Mouse (Mus musculus) limb, embryonic 15.5 days (tissue): ENCODE data around the gene 2810021J22Rik. TPM values are rescaled to one million over a fixed set of nuclear protein-coding genes. Genes with fewer than 3 reads are reported as not detected.
A peak's percentile ranks its signal among the peaks of the same experiment; 100 is the strongest.
"Not testable (repeated sequence)": the region's sequence is repeated elsewhere in the genome, so short reads cannot be mapped to it uniquely, and the experiment has no call there.

Source experiments
- ATAC-seq: fragments of 200-750 bp; cut with Nextera tagmentation; 2 replicates; pipeline ENCODE4 v1.8.0; 2017; ENCODE audit warnings: low read depth, moderate TSS enrichment; ENCODE audit not compliant: insufficient number of reproducible peaks, low FRiP score, low TSS enrichment
- H3K27ac ChIP-seq: fragments of 300-500 bp; sonication (generic); 2 replicates; pipeline ENCODE4 v1.5.1; 2015; ENCODE audit warnings: moderate library complexity, mild to moderate bottlenecking, inconsistent platforms
- H3K27me3 ChIP-seq: fragments of 300-500 bp; sonication (generic); 2 replicates; pipeline ENCODE4 v1.6.1; 2015; ENCODE audit warnings: inconsistent platforms
- H3K36me3 ChIP-seq: fragments of 300-500 bp; sonication (generic); 2 replicates; pipeline ENCODE4 v1.6.1; 2015; ENCODE audit warnings: inconsistent platforms
- H3K4me1 ChIP-seq: fragments of 300-500 bp; sonication (generic); 2 replicates; pipeline ENCODE4 v1.6.1; 2015; ENCODE audit warnings: inconsistent platforms
- H3K4me2 ChIP-seq: fragments of 300-500 bp; sonication (generic); 2 replicates; pipeline ENCODE4 v1.6.1; 2015; ENCODE audit warnings: mild to moderate bottlenecking, inconsistent platforms
- H3K4me3 ChIP-seq: fragments of 300-500 bp; sonication (generic); 2 replicates; pipeline ENCODE4 v1.5.1; 2015; ENCODE audit warnings: mild to moderate bottlenecking, inconsistent platforms
- H3K9ac ChIP-seq: fragments of 300-500 bp; sonication (generic); 2 replicates; pipeline ENCODE4 v1.6.1; 2015; ENCODE audit warnings: inconsistent platforms
- H3K9me3 ChIP-seq: fragments of 300-500 bp; sonication (generic); 2 replicates; pipeline ENCODE4 v1.6.1; 2016; ENCODE audit warnings: inconsistent platforms
- WGBS: fragments of 180-500 bp; shearing (Covaris S2); methylation state at CpG from one replicate; pipeline ENCODE4 v1.1.7; 2015; 5-methylcytosine and 5-hydroxymethylcytosine counted together
- polyA plus RNA-seq: library from polyadenylated mRNA; unstranded; fragments of >200 nt; fragmentation: Nextera tagmentation; extraction: Ambion mirVana; gene quantifications from 2 replicates; pipeline ENCODE4 v1.2.1, GENCODE M21; 2015

The 2810021J22Rik gene
- 7.2 and 9.1 TPM in 2 replicates for polyA plus RNA-seq

DNA sequence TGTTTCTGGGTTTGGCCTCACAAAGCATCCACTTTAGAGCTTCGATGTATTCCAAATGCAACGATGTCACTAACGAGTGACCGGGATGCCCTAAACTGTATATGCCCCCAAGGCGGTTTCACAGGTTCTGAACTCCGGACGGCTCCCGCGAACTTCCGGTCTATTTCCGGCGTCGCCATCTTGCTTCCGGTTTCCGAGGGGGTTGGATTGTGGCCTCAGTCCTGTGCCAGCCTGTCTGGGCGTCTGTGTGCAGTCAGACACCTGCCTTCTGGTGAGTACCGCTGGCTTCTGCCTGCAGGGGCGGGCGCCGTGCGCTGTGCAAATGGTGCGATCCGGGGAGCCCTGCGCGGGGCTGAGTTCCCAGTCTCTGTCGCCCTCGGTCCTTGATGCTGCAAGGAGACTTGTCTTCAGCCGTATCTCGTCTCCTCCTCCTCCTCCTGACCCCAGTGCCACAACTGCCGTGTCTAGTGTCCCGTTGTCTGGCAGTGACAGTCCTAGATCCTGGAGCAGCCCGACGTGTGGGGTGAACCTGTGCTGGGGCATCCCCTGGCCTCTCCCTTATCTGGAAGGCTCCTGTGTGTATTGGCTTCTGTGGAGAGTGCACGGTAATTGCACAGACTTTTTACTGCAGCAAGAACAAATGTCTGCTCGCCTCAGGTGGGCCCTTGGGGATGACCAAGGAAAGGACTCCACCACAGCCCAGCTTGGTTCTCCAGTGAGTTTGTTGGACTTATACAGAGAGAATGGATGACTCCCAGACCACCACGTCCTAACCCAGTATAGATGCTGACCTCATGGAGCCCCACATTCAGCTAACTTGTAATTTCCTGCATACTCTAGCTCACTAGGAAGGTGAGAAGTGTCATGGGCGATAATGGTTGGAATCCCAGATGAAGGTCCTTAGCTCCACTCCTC is at the start of gene 2810021J22Rik:
2810021J22Rik (plus strand) TSS at position 178 of the 915 bp plus-strand sequence.
- H3K9me3 ChIP-seq = no peaks in the 10 kb centered on the region
- peaks cover 13% of the 10 kb centered on the region for H3K4me1 ChIP-seq
- H3K27ac ChIP-seq = peak within 1 kb of the TSS; percentile 78
- H3K27me3 ChIP-seq = no peaks in the 10 kb centered on the region
- H3K4me3 ChIP-seq = peak within 1 kb of the TSS; percentile 71
- peak within 1 kb of the TSS; percentile 62 for H3K9ac ChIP-seq
- H3K4me2 ChIP-seq = peak within 1 kb of the TSS; percentile 68
- ATAC-seq = peak; percentile 70; the same call in 1 of the 2 replicates
- 3% methylated on average over 37 of the region's 37 CpGs for WGBS
- peaks cover 13% of the 10 kb centered on the region for H3K36me3 ChIP-seq

DNA sequence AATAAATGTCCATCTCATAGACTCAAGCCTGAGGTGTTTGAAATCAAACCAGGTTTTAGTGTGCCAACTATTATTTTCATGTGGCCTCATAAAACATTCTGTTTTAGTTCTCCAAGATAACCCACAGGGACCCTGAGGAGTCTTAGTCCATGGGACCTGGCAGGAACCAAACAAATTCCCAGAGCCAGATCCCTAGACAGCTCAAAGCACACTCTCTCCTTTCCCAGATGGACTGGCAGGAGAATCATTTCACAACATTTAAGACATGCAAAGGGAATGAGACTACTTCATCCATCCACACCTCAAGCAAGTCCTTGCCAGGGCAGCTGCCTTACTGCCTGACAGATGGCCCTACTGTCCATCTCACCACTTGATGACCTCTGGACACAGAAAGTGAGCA is 38.1 kb upstream of the 2810021J22Rik start, which contains the start of gene Olfr312:
Olfr312 (plus strand) TSS at position 301 of the 400 bp plus-strand sequence.
- H3K9ac ChIP-seq, H3K4me1 ChIP-seq, H3K4me3 ChIP-seq, H3K9me3 ChIP-seq, H3K27ac ChIP-seq, H3K36me3 ChIP-seq, H3K4me2 ChIP-seq, ATAC-seq, H3K27me3 ChIP-seq: not testable (repeated sequence)

DNA sequence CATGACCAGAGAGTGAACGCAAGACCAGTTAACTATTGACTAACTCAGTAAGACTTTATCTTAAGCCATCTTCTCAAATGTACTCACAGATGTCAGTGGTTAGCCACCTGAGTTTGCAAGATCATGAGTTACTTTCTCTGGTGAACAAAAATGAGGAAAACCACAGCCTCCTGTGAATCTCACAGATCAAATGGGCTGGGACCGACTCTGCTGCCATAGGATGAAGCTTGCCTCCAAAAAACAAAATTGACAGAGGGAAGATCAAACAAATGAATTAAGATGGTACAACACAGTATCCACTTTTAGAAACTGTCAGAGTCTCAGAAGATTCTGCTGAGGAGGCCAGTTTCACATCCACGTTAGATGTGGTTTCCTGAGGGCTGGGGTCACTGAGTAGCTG is 37.3 kb upstream of the 2810021J22Rik start:
- no peak for ATAC-seq

DNA sequence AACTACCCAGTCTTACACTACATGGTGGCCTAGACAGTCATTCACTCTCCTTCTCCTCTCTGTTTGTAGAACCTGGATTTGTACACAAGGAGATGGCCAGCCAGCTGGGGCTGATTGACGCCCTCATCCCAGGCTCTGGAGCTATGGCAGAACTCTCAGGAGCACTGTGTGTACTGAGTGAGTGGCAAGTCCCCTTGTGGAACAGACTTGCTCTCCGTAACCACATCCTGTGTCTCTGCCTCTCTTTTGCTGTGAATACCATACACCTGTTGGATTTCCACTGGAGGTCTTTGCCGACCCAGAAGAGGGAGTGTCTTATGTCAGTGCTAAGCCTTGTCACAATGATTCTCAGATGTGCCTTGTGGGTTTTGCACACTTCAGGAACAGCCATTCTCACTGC is 34.5 kb upstream of the 2810021J22Rik start:
- WGBS = 81% methylated on average over 3 of the region's 3 CpGs
- not testable (repeated sequence) for H3K4me3 ChIP-seq, H3K36me3 ChIP-seq, H3K27ac ChIP-seq, H3K9ac ChIP-seq, H3K4me2 ChIP-seq, H3K4me1 ChIP-seq, H3K9me3 ChIP-seq, ATAC-seq, H3K27me3 ChIP-seq

More for the DNA sequence above, 37.3 kb upstream of the 2810021J22Rik start:
- H3K36me3 ChIP-seq = no peaks in the 10 kb centered on the region
- H3K4me2 ChIP-seq = no peak overlapping the region
- no peak overlapping the region for H3K9ac ChIP-seq
- H3K4me1 ChIP-seq = no peaks in the 10 kb centered on the region
- no peak overlapping the region for H3K4me3 ChIP-seq
- H3K9me3 ChIP-seq = no peaks in the 10 kb centered on the region
- no peak overlapping the region for H3K27ac ChIP-seq
- WGBS = 73% methylated on average over 3 of the region's 3 CpGs
- H3K27me3 ChIP-seq = no peaks in the 10 kb centered on the region

DNA sequence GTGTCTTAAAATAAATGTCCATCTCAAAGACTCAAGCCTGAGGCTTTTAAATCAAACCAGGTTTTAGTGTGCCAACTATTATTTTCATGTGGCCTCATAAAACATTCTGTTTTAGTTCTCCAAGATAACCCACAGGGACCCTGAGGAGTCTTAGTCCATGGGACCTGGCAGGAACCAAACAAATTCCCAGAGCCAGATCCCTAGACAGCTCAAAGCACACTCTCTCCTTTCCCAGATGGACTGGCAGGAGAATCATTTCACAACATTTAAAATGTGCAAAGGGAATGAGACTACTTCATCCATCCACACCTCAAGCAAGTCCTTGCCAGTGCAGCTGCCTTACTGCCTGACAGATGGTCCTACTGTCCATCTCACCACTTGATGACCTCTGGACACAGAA is 28.1 kb upstream of the 2810021J22Rik start, which contains the start of gene Olfr311:
Olfr311 (plus strand) TSS at position 301 of the 400 bp plus-strand sequence.
- H3K4me1 ChIP-seq, H3K27ac ChIP-seq, H3K9ac ChIP-seq, H3K4me2 ChIP-seq, H3K36me3 ChIP-seq, H3K4me3 ChIP-seq, ATAC-seq, H3K27me3 ChIP-seq, H3K9me3 ChIP-seq: not testable (repeated sequence)

DNA sequence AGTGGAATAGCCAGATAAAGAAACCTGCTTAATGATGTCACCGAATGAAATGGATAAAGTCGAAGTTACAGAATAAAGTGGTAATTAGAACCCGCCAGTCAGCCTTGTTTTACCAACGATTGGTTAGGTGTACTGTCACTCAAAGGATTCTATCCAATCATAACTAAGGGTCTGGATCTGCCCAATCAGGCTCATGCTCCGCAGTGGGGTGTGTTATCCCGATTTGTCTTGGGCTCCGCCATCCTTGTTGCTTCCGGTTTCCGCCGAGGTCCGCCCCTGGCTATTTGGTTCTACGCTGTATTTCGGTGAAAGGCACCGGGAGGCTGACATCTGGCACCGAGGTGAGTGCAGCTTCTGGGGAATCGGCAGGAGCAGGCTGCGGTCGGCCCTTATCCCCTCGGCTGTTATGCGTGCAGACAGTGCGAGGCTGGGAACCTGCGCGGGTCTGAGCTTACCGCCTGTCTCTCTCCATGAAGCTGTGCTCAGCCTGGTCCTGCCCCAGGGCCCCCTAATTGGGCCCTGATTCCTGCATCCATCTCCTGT is 20.0 kb upstream of the 2810021J22Rik start, which contains the start of gene Gm12258:
Gm12258 (plus strand) TSS at position 240 of the 543 bp plus-strand sequence.
- Histone ChIP-seq H3K9ac (peak within 1 kb of the TSS; percentile 82), H3K4me2 (peak within 1 kb of the TSS; percentile 71), H3K4me1 (peaks cover 8% of the 10 kb centered on the region), H3K9me3 (no peaks in the 10 kb centered on the region), H3K27me3 (no peaks in the 10 kb centered on the region), H3K4me3 (peak within 1 kb of the TSS; percentile 60), H3K27ac (peak within 1 kb of the TSS; percentile 43), H3K36me3 (peaks cover 18% of the 10 kb centered on the region)
- ATAC-seq = peak; percentile 98
- WGBS = under 1% methylated on average over 24 of the region's 24 CpGs

DNA sequence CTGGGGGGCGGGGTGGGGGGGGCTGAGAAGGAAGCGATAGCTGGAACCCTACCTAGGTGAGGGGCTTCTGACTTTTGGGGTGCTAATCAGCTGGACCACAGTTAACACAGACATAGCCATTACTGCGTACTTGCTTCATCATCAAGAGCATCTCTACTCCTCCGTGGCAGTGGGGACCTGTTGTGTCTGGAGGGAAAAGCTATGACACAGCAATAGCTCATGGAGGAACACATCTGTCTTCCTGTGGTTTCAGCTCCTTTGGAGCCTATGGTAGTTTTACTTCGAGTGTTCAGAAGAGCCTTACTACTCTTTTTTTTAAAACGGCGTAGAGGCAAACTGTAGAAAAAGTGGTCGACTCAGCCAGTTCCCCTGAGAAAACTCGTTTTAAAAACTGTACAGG is 19.4 kb upstream of the 2810021J22Rik start:
- Histone ChIP-seq H3K27me3 (no peaks in the 10 kb centered on the region), H3K9ac (peak overlapping the region; percentile 82; the same call in 1 of the 2 replicates), H3K4me3 (peak overlapping the region; percentile 60), H3K27ac (no peak overlapping the region), H3K36me3 (peaks cover 20% of the 10 kb centered on the region), H3K4me1 (peaks cover 8% of the 10 kb centered on the region), H3K4me2 (peak overlapping the region; percentile 71), H3K9me3 (no peaks in the 10 kb centered on the region)
- no peak for ATAC-seq
- WGBS = 39% methylated on average over 9 of the region's 9 CpGs

DNA sequence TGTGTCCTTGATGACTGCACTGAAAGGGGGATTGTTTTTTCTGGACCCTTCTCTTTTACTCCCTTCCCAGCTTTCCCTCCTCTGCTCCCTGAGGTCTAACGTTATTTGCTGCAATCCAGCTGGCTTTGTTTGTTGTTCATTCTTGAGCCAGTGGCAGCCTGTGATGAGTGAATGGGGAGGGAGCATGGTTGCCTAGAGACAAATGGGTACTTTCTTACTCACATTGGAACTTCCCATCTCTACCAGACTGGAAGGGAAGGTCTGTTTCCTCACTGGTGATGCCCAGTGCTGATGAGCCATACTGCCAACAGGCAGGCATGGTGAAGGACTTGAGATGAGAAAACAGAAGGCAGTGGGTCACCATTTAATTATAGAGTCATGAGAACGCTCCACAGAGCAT is 17.3 kb upstream of the 2810021J22Rik start:
- H3K4me3 ChIP-seq = no peak overlapping the region
- no peak overlapping the region for H3K27ac ChIP-seq
- peaks cover 8% of the 10 kb centered on the region for H3K4me1 ChIP-seq
- no peak for ATAC-seq
- no peak overlapping the region for H3K9ac ChIP-seq
- H3K36me3 ChIP-seq = peaks cover 31% of the 10 kb centered on the region
- no peak overlapping the region for H3K4me2 ChIP-seq
- H3K27me3 ChIP-seq = no peaks in the 10 kb centered on the region
- 71% methylated on average over 2 of the region's 2 CpGs for WGBS
- no peaks in the 10 kb centered on the region for H3K9me3 ChIP-seq

DNA sequence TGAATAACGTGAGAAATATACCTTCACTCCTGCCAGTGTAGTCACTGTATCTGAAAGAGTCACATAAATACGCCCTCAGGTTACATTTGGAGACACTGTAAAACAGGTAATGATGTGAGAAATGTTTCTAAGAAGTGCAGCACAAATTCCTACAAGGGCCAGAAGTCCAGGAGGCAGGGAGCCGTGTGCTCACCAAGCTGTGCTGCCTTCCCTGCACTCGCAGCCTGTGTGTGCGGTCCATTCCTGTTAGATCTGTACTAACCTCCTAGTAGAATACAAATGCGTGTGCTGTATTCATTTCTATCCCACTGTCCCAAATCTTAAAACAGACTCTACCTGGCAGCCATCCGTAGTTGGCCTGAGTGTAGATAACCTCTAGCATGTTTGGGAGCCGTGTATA is 6.3 kb upstream of the 2810021J22Rik start:
- Histone ChIP-seq H3K9me3 (peaks cover 18% of the 10 kb centered on the region), H3K4me2 (no peak overlapping the region), H3K27ac (no peak overlapping the region), H3K4me1 (no peaks in the 10 kb centered on the region), H3K36me3 (peaks cover 54% of the 10 kb centered on the region), H3K9ac (no peak overlapping the region), H3K27me3 (no peaks in the 10 kb centered on the region), H3K4me3 (no peak overlapping the region)
- WGBS = 91% methylated on average over 8 of the region's 8 CpGs
- no peak for ATAC-seq

DNA sequence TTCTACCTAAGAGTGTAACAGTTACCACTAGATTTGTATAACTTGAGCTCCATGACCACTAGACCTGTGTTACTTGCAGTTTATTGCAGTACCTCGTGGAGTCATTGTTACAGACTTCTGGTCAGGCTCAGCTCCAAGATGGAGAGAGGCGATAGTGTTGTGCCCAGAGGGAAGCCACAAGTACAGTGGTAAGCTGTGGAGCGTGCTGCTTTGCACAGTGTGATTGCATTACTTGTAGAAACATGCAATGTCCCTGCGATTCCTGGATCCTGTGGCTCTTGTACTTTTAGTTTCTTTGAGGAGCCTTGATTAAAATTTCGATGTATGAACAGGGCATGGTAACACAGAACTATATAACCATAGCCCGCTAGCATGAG is 926 bp downstream of the 2810021J22Rik start:
- H3K4me3 ChIP-seq = peak overlapping the region; percentile 71
- H3K36me3 ChIP-seq = peaks cover 13% of the 10 kb centered on the region
- WGBS = 64% methylated on average over 6 of the region's 6 CpGs
- no peak overlapping the region for H3K27ac ChIP-seq
- no peaks in the 10 kb centered on the region for H3K27me3 ChIP-seq
- ATAC-seq = no peak
- H3K9ac ChIP-seq = no peak overlapping the region
- no peaks in the 10 kb centered on the region for H3K9me3 ChIP-seq
- peaks cover 13% of the 10 kb centered on the region for H3K4me1 ChIP-seq
- H3K4me2 ChIP-seq = peak overlapping the region; percentile 68

DNA sequence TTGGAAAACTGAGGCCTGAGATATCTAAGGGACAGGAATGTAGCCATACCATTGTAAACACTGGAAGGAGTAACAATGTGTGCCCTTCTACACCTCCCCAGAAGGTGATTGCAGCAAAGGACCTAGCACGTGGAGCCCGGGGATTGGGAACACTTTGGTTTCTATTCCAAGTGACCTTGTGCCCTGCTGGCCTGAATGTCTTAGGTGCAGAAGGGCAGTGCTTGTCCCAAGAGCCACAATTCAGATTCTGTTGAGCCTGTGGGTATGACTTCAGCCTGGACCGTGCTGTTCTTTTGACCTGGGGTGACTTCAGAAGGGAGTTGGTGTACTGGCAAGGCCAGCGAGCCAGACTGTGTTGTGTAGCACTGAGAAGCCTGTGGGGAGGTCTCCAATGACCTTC is 3.9 kb downstream of the 2810021J22Rik start:
- H3K4me1 ChIP-seq = peaks cover 13% of the 10 kb centered on the region

DNA sequence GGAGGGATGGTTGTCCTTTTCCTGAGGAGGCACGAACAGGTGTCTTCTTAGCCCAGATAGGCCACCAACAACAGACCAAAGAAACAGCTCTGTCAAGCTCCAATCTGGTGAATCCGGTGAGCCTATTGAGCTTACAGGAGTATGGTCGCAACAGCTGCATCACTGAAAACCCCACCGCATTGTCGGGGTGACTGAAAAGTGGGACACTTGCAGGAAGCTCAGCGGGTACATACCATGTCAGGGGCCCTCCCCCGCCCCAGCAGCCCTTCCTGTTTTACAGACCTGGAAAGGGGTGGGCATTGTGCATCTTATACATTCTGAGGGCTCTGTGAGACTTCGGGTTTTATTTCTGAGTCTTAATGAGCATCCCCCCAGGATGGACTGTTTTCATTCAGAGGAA is 16.7 kb downstream of the 2810021J22Rik start:
- Histone ChIP-seq H3K9ac (no peak overlapping the region), H3K36me3 (peaks cover 36% of the 10 kb centered on the region), H3K4me2 (no peak overlapping the region), H3K9me3 (no peaks in the 10 kb centered on the region), H3K27me3 (no peaks in the 10 kb centered on the region), H3K27ac (no peak overlapping the region), H3K4me3 (no peak overlapping the region), H3K4me1 (no peaks in the 10 kb centered on the region)
- no peak for ATAC-seq
- WGBS = 79% methylated on average over 8 of the region's 8 CpGs

More for the DNA sequence above, 3.9 kb downstream of the 2810021J22Rik start:
- Histone ChIP-seq H3K27me3 (no peaks in the 10 kb centered on the region), H3K4me3 (no peak overlapping the region), H3K9me3 (no peaks in the 10 kb centered on the region), H3K9ac (no peak overlapping the region), H3K36me3 (peaks cover 16% of the 10 kb centered on the region), H3K27ac (no peak overlapping the region), H3K4me2 (no peak overlapping the region)
- WGBS = 87% methylated on average over 4 of the region's 4 CpGs
- no peak for ATAC-seq
